Mouse (Mus musculus) common myeloid progenitor, adult 5-6 weeks (primary cell): ENCODE measurements around the gene Cdc42ep3. TPM values are rescaled to one million over a fixed set of nuclear protein-coding genes. Genes with fewer than 3 reads are reported as not detected.

Experiments
- ATAC-seq: replicated peaks from 2 replicates; pipeline ENCODE4 v1.8.0; 2016; ENCODE audit warnings: low read depth, mild to moderate bottlenecking, moderate TSS enrichment, inconsistent platforms; ENCODE audit not compliant: poor library complexity, severe bottlenecking
- total RNA-seq: library from RNA; stranded (forward); fragments of 200-1000, 187-1606 nt; gene quantifications from 2 replicates; pipeline ENCODE4 v1.2.3, GENCODE M21; 2017

Cdc42ep3 gene
- 47.3 and 76.9 TPM in 2 replicates for total RNA-seq

DNA sequence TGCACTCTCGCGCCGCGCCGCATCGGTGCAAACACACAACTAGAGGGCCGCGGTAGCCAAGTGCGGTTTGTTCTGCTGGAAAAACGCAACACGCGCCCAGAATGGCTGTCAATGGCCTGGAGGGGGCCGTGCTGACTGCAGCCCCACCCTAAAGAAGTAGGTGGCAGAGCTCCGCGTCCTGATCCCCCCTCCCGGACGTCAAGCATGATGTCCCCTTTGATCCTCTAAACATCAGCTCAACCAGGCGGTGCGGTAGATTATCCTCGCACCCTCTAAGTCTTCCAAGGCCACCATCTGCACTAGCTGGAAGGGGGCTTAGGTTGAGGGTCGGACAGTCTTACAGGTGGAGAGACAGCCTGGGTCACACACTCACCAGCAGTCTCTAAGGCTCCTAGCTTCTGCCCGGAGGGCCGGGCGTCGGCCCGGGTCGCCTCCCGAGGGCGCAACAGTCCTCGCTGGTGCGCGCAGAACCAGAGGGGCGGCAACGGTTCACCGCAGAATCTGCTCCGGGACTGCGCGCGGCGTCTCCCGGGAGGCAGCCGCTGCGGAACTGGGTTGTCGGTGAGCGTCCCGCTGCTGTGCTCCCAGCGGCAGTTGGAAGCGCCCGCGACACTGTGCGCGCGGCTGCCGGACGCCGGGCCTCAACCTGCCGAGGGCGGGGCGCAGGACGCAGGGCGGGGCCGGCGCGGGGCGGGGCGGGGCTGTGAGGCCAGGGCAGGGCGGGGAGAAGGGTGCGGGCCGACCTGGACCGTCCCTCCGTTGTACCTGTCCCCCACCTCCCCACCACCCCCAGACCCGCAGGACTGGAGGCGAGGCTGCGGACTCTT is at the start of gene Cdc42ep3:
Gene Cdc42ep3, minus strand, starts transcription at position 648 of the 827 bp plus-strand sequence.
- peak; percentile 45 for ATAC-seq

DNA sequence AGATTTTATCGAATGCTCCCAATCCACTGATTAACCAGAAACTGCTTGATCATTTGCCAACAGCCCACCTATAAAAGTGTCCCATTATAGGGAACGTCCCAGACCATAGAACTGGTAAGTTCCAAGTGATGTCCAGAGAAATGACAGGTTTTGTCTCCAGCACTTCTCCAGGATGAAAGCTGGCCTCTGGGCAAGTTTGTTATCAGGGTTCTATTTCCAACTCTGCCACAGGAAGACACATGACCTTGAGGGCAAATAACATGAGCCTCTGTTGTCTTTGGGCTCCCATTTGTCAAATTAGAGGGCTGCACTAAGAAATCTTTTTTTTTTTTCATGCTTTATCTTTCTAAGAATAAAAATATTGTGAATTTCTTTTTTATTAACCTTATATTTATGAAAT is 45.5 kb upstream of the Cdc42ep3 start:
- no peak for ATAC-seq

DNA sequence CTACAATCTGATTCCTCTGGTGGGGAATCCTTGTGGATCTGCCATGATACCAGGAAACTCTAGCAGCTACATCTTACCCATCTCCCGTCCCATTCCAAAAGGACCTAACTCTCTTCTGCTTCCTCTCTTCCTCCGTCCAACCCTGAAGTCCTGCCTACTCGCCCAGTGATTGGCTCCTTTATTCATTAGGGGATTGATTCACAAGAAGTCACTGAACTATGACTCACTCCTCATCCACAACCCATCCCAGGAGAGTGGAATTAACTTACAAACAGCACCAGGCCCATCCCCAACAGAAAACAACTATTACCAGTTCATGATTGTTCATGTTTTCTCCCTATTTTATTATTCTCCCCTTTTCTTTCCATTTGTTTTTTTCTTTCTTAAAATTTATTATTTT is 43.5 kb upstream of the Cdc42ep3 start:
- no peak for ATAC-seq

DNA sequence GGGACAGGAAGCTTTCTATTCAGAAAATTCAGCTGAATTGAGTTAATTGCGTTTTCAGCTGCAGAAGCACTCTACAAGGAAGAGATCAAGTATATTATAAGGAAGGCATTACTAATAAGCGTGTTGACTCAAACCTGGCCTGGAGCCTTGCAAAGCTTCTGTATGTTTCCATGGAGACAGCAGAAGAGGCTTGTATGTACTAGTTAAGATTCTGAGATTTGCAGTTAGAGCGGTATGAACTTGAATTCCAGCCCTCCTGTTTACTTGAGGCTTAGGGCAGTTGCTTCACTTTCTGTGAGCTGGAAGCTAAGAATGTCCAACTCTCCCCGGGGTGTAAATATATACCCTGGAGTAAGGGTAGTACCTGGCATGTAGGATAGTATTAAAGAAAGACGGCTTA is 39.9 kb upstream of the Cdc42ep3 start:
- ATAC-seq: no peak

DNA sequence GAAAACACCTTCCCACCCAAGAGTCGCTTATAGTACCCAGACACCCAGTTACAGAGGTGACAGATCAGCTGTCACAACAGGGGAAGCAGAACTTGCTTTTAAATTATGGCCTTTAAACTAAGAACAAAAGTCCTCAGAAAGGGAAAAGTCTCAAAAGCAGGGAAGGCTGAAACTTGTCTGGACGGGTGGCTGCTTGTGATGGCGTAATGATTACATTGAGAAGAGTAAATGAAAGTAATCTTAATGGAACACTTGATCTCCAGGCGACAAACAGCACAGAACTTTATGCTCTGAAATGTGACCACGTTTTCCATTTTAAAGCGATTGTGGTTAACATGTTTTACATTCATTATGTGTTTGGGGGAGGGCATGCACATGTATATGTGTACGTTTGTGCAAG is 39.0 kb upstream of the Cdc42ep3 start:
- ATAC-seq: no peak

DNA sequence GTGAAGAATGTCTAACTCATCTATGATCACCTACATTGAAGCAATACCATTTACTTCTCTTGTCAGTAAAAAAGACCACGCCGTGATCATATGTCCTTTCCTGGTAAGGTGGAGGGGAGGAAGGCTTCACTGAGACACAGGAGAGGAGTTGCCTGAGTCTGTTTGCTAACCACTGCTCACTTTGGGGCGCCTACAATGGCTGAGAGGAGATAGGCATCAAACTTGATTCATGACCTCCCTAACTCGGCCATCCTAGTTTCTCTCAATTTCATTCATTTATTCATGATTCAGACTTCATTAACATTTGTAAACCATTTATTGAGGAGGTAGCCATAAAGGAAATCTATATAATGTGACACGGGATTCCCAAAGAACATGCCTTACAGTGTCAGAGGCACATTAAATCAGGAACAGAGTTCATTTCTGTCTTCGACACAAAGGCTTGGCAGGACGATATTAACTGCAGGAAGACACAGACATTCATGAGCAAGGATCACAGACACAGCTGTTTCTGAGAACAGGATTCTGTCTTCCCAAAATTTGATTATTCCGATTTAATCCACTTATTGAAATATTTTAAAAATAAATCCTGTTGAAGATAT is 32.7 kb upstream of the Cdc42ep3 start:
- ATAC-seq: no peak

DNA sequence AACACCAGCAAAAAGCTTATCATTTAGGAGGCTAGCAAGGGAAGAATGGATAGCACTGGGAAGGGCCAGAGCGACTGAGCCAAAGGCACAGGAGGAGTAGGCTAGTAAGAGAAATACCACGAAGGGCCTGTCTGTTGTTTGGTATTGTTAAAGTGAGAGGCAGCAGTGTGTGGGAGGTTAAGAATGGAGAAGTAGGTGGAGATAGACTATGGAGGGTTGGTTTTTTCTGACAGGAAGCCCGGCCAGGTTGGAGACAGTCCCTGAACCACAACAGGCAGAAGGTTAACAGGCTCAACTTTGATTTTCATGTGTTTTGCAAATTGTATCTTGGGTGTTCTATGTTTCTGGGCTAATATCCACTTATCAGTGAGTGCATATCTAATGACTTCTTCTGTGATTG is 26.6 kb upstream of the Cdc42ep3 start:
- peak; percentile 91 for ATAC-seq

DNA sequence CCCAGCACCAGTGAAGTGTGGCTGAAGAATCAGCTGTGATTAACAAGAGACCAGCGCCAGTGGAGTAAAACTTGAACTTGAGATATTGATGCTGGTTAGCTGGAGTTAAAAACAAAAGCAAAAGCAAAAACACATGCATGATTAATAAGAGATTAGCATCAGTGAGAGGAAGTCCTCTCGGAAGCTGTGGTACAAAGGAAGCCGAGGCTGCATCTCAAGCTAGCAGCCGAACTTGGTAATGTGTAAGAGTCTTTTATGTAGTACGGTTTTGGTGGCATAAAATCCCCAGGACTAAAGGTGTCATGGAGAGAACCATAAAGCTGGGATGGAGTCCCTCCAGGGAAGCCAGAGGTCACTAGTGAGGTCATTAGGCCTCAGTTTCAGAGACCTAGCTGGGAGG is 24.3 kb upstream of the Cdc42ep3 start:
- peak; percentile 83 for ATAC-seq

DNA sequence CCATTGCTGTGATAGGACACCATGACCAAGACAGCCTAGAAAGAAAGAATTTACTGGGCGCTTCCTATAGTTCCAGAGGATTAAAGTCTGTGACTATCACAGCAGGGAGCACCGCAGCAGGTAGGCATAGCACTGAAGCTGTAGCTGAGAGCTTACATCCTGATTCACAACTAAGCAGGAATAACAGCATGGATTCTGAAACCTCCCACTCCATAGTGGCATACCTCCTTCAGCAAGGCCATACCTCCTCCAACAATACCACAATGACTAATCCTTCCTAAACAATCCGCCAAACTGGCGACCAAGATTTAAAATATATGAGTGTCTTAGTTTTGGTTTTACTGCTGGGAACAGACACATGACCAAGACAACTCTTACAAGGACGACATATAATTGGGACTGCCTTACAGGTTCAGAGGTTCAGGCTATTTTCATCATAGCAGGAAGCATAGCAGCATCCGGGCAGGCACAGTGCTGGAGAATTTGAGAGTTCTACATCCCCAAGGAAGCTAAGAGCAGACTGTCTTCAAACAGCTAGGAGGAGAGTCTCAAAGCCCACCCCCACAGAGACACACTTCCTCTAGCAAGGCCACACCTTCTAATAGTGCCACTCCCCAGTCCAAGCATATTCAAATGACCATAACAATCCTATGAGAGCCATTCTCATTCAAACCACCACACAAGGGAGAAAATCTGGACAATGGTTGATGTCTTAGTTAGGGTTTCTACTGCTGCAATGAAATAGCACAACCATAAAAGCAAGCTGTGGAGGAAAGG is 21.7 kb upstream of the Cdc42ep3 start:
- ATAC-seq: no peak

DNA sequence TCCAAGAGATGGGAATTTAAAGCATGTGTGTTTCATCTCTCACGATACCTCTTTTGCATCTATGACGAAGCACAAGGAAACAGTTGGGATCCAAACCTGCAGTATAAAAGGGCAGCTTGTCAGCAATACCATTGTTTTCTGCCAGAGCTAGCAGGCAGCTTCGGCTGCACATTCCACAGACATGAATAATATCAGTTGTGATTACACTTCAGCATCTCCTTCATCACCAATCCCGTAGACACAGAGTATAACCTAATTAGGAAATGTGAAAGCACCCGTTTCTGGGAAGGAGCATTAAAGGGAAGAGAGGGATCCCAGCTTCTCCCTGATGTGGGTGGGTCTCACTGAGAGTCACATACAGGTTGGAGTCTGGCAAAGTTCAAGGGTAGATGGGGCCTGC is 18.1 kb upstream of the Cdc42ep3 start:
- ATAC-seq: no peak

DNA sequence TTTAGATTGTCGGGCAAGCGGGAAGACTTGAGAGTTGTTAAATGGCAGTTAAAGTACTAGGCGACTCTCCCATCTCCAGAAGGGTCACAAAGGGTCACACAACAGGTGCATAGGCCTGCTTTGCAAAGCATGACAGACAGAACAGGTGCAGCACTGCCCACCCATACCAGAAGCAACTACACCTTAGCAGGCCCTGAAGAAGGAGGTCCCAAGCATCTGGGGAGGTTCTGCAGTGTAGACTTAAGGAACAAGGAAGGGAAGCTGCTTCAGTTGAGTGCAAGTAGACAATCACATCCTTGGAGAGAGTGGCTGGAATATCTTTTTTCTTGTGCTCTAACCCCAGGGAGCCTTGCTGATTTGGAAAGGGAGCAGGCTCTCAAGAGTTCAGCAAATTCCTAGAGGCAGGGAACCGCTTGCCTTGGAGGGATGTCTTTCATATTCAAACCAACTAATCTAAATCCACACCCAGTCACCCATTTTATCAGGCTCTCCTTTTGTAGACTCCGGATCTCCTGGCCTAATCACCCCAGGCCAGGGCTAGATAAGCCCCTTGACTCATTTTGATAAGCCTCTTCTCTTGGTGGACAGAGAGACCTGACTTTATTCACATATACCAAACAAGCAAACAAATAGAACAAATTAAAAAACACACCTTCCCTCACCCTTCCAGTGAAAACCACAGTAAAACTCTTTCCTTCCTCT is 10.0 kb upstream of the Cdc42ep3 start:
- peak; percentile 25 for ATAC-seq

DNA sequence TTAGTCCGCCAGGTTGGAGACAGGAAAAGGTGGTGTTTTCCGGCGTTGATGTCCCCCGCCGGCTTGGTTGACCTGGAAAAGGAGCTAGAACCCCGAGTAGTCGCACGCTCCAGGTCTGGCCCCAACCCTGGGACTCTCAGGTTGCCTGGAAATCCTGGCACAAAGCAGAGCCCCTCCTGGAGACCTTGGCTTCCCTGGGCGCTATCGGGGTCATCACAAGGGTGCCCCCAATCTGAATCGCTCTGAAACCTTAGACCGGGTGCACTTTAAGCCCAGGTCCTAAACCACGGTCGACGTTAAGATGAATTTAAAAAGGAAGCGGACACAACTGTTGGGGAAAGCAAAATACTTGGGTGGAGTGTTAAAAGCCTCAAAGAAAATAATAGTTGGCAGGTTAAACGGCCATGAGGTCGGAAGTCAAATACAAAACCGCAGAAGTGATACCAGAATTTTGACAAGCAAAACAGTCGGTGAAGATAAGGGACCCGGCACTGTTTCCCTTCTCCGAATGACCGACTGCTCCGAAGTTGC is 1.2 kb upstream of the Cdc42ep3 start:
- ATAC-seq: peak; percentile 15

DNA sequence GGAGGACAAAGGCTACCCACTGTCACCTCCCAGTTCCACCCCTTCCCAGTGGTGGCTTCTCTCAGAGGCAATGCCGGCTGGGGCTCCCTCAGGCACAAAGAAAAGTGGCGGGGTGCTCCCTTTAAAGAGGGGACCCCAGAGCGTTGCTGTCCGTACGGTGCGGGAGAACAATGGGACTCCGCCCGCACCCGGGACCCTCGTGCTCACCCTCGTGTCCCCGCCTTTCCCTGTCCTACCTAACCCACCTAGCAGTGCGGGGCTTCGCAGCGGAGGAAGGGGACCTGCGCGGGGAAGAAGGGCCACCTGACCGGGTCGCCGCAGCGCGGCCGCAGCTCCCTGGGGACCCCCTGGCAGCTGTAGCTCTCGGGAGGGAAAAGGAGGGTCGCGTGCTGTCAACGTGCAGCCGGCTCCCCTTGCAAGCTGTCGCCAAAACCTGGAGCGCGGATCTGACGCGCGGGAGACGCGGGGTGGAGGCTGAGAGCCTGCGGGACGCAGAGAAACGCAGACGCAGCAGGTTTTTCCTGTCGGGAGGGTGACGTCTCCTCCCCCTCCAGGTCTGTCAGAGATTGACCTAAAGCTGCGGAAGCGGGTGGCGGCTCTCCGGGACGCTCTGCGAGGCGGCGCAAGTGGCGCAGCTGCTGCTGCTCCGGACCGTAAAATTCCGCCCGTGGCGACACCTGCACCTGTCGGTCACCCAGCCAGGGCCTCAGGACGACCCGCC is 540 bp upstream of the Cdc42ep3 start:
- ATAC-seq: peak; percentile 41

DNA sequence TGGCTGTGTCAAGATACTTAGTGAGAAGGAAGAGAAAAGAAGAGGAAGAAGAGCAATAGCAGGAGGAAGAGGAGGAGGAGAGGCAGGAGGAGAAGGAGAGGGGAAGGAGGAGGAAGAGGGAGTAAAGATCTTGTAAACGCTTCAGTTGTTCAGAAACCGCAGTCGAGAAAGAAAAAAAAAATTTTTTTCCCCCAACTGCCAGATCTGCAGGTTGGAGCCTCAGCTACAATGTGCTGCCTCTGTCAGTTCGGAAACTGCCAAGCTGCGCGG is 782 bp downstream of the Cdc42ep3 start:
- ATAC-seq: no peak; the same call in 1 of the 2 replicates

DNA sequence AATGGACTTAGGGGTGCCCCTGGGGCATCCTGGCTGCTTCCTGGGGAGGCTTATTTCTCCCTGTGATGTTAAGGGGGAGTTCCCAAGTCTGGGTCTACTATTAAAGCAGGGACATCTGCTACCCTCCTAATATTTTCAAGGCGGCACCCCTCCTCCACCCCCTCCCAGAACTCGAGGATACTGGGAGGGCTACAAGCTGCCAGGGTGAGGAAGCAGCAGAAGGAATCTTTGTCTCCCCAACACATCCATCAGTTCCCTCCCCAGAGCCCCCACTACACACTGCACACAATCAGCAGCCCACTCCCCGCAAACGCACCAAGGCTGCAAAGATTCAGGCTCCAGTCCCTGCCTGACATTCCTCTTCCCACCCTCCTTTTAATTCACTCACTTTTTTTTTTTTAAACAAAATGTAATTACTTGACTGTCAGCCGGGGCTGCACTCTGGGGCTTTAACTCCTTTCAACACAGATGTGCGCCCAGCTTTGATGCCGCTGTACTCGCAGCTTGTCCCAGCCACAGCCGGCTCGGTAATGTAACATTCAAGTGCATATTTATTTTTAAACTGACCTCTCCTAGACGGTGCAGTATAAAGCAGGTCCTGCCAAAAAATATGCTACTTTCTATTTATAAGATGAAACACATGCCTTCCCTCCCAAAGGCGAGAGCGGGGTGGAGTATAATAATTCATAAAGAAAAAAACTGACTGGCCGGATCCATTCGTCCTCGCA is 1.3 kb downstream of the Cdc42ep3 start:
- ATAC-seq: no peak

DNA sequence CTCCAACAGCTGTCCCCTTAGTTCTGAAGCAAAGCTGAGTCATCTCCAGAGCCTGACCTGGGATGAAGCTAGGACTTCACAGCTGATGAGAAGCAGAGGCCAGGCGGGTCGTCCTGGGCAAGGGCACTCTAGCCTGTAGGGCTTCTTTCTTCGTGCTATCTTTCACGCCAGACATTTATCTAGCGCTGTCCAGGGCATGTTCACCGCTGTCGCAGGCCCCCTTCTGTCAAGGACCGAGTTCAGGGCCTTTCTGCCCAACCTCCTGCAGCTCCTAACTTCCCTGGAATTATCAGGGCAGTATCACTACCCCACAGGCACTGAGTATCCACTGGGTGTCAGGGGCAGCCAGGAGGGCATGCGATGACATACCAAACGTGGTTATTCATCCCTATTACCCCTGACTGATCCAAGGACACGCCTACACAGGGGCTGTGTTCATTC is 4.1 kb downstream of the Cdc42ep3 start:
- peak; percentile 7 for ATAC-seq

DNA sequence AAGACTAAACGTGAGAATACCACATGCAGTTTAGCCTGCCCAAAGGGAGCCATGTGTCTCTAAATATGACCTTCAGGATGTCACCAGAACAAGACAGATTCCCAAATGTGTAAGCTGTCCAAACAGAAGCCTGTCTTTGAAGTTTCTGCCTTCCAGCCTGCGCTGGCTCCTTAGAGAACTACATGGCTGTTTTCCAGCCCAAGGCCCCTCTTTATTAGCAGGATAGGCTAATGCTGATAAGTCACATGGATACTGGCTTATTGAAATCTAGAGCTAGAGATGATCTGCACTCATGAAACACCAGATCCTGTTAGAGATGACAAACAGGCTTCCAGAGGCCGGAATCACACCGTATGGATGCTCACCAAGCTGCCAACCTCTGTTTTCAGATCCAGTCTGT is 5.5 kb downstream of the Cdc42ep3 start:
- no peak for ATAC-seq

DNA sequence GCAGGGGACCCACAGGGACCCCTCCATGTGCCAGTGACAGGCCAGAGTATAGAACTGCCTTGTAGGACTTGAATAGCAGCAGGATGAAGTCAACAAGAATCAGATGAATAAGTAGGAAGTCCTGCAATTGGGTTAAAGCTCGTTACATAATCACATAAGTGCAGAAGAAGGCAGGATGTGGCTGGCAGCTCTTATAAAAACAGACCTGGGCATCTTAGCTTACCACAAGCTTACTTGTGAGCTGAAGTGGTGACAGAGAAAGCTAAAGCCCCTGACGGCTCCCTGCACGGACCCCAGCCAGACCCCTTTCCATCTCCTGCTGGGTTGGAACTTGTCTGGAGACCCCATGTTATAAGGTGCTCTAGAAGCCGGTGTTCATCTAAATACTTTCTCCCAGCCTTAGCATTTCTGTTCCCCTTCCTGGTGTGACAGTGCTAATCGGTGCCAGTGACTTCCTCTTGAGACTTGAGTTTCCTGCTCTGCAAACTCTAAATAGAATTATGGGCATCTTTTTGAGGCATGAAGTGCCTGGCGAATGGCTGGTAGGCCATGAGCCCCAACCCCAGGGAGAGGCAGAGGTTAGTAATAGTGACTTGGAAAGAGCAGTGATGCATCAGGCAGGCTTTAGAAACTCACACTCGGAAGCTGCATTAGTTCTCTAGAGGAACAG is 6.8 kb downstream of the Cdc42ep3 start:
- ATAC-seq: peak; percentile 62

DNA sequence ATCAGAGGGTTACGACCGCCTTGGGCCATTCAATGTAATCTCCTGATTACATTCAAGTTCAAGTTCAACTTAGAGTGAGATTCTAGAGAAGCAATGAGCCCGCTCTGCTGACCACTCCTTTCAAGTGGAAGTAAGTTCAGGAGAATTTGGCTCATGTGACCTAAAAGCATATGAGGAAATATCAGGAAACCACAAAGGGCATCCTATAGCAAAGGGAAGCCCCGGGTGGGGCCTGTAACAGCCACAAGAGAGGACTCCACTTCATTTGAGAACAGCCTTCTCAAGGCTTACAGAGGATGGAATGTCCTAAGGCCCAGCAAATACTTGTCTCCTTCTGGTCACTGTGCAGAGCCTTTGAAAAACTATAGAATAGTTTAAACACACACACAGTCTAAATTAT is 7.6 kb downstream of the Cdc42ep3 start:
- ATAC-seq: peak; percentile 33
